Mouse (Mus musculus): ENCODE results near the gene Phlpp1. TPM values are rescaled to one million over a fixed set of nuclear protein-coding genes. Genes with fewer than 3 reads are reported as not detected.

Phlpp1 gene
- total and polyA plus RNA-seq, 2 experiments from 2014 or later, result 3.9 to 15.2 TPM

- 92% methylated on average over 2 of the region's 2 CpGs for WGBS
- ATAC-seq (ENCODE audit: insufficient read depth, low read depth), result no peak
Measured at GRCm38 (mm10) chr1:106374274-106374673, 202.7 kb downstream of the Phlpp1 start.

GRCm38 (mm10) chr1:106374971-106375370, 203.4 kb downstream of the Phlpp1 start:
- TF ChIP-seq CTCF (IDR thresholded peaks at IDR 0.05; ENCODE audit: low read depth) (no peak), EP300 (IDR thresholded peaks at IDR 0.05; ENCODE audit: low read depth) (no peak)
- 64% methylated on average over 4 of the region's 4 CpGs for WGBS
- ATAC-seq (ENCODE audit: insufficient read depth, low read depth) (no peak), DNase-seq (ENCODE audit: low spot score) (no peak)
- no peaks in the 10 kb centered on the region for H3K27me3 ChIP-seq (ENCODE audit: control insufficient read depth, insufficient read depth, low read length)
- H3K4me2 ChIP-seq (ENCODE audit: low read depth, low read length), result no peak overlapping the region
- H3K4me3 ChIP-seq (ENCODE audit: low read depth, low read length), result no peak overlapping the region
- peaks cover 15% of the 10 kb centered on the region for H3K36me3 ChIP-seq (replicated peaks; ENCODE audit: control insufficient read depth, insufficient read depth, low read length)
- no peaks in the 10 kb centered on the region for H3K4me1 ChIP-seq (ENCODE audit: control insufficient read depth, insufficient read depth)
- H3K9me3 ChIP-seq (replicated peaks; ENCODE audit: control insufficient read depth, low read length), result no peaks in the 10 kb centered on the region
- no peak overlapping the region for H3K27ac ChIP-seq (ENCODE audit: low read depth)
- no peak overlapping the region for H3K9ac ChIP-seq (replicated peaks; ENCODE audit: low read depth, low read length)

More at GRCm38 (mm10) chr1:106374274-106374673, 202.7 kb downstream of the Phlpp1 start:
- Histone ChIP-seq H3K36me3 (replicated peaks; ENCODE audit: control insufficient read depth, insufficient read depth, low read length) (peaks cover 18% of the 10 kb centered on the region), H3K9ac (replicated peaks; ENCODE audit: low read depth, low read length) (no peak overlapping the region), H3K9me3 (replicated peaks; ENCODE audit: control insufficient read depth, low read length) (no peaks in the 10 kb centered on the region), H3K27me3 (ENCODE audit: control insufficient read depth, insufficient read depth, low read length) (no peaks in the 10 kb centered on the region), H3K4me1 (ENCODE audit: control insufficient read depth, insufficient read depth) (no peaks in the 10 kb centered on the region), H3K4me2 (ENCODE audit: low read depth, low read length) (no peak overlapping the region), H3K4me3 (ENCODE audit: low read depth, low read length) (no peak overlapping the region), H3K27ac (ENCODE audit: low read depth) (no peak overlapping the region)
- no peak for DNase-seq (ENCODE audit: low spot score)
- TF ChIP-seq CTCF (IDR thresholded peaks at IDR 0.05; ENCODE audit: low read depth), result peak; percentile 38
- no peak for TF ChIP-seq EP300 (IDR thresholded peaks at IDR 0.05; ENCODE audit: low read depth)

- H3K27ac ChIP-seq (ENCODE audit: low read depth), result no peak overlapping the region
- 77% methylated on average over 3 of the region's 3 CpGs for WGBS
- H3K36me3 ChIP-seq (replicated peaks; ENCODE audit: control insufficient read depth, insufficient read depth, low read length), result peaks cover 18% of the 10 kb centered on the region
- TF ChIP-seq EP300 (IDR thresholded peaks at IDR 0.05; ENCODE audit: low read depth) (no peak), CTCF (IDR thresholded peaks at IDR 0.05; ENCODE audit: low read depth) (no peak)
- no peak overlapping the region for H3K4me2 ChIP-seq (ENCODE audit: low read depth, low read length)
- no peaks in the 10 kb centered on the region for H3K27me3 ChIP-seq (ENCODE audit: control insufficient read depth, insufficient read depth, low read length)
- no peaks in the 10 kb centered on the region for H3K4me1 ChIP-seq (ENCODE audit: control insufficient read depth, insufficient read depth)
- H3K4me3 ChIP-seq (ENCODE audit: low read depth, low read length), result no peak overlapping the region
- no peaks in the 10 kb centered on the region for H3K9me3 ChIP-seq (replicated peaks; ENCODE audit: control insufficient read depth, low read length)
- ATAC-seq (ENCODE audit: insufficient read depth, low read depth) (no peak), DNase-seq (ENCODE audit: low spot score) (no peak)
- H3K9ac ChIP-seq (replicated peaks; ENCODE audit: low read depth, low read length), result no peak overlapping the region
Measured at GRCm38 (mm10) chr1:106376003-106376402, 204.5 kb downstream of the Phlpp1 start.

- DNase-seq (ENCODE audit: low spot score), result no peak
- 44% methylated on average over 1 of the region's 1 CpGs for WGBS
- TF ChIP-seq EP300 (IDR thresholded peaks at IDR 0.05; ENCODE audit: low read depth), result no peak
- no peak for TF ChIP-seq CTCF (IDR thresholded peaks at IDR 0.05; ENCODE audit: low read depth)
- no peak overlapping the region for H3K27ac ChIP-seq (ENCODE audit: low read depth)
- no peaks in the 10 kb centered on the region for H3K27me3 ChIP-seq (ENCODE audit: control insufficient read depth, insufficient read depth, low read length)
- no peak overlapping the region for H3K9ac ChIP-seq (replicated peaks; ENCODE audit: low read depth, low read length)
- H3K36me3 ChIP-seq (replicated peaks; ENCODE audit: control insufficient read depth, insufficient read depth, low read length), result peaks cover 18% of the 10 kb centered on the region
- H3K4me1 ChIP-seq (ENCODE audit: control insufficient read depth, insufficient read depth), result no peaks in the 10 kb centered on the region
- no peaks in the 10 kb centered on the region for H3K9me3 ChIP-seq (replicated peaks; ENCODE audit: control insufficient read depth, low read length)
- H3K4me3 ChIP-seq (ENCODE audit: low read depth, low read length), result no peak overlapping the region
- no peak for ATAC-seq (ENCODE audit: insufficient read depth, low read depth)
- no peak overlapping the region for H3K4me2 ChIP-seq (ENCODE audit: low read depth, low read length)
Measured at GRCm38 (mm10) chr1:106380465-106380864, 208.9 kb downstream of the Phlpp1 start.

GRCm38 (mm10) chr1:106386542-106386941, 215.0 kb downstream of the Phlpp1 start:
- H3K9ac ChIP-seq (replicated peaks; ENCODE audit: low read depth, low read length), result no peak overlapping the region
- DNase-seq (ENCODE audit: low spot score) (no peak), ATAC-seq (ENCODE audit: insufficient read depth, low read depth) (no peak)
- H3K4me2 ChIP-seq (ENCODE audit: low read depth, low read length), result no peak overlapping the region
- 0 out of 2 replicates have a peak, but pooled peaks cover 5% of the 10 kb centered on the region for H3K4me1 ChIP-seq (ENCODE audit: control insufficient read depth, insufficient read depth)
- H3K27me3 ChIP-seq (ENCODE audit: control insufficient read depth, insufficient read depth, low read length), result no peaks in the 10 kb centered on the region
- WGBS, result 70% methylated on average over 5 of the region's 5 CpGs
- peaks cover 20% of the 10 kb centered on the region for H3K36me3 ChIP-seq (replicated peaks; ENCODE audit: control insufficient read depth, insufficient read depth, low read length)
- H3K9me3 ChIP-seq (replicated peaks; ENCODE audit: control insufficient read depth, low read length), result no peaks in the 10 kb centered on the region
- H3K4me3 ChIP-seq (ENCODE audit: low read depth, low read length), result no peak overlapping the region
- no peak overlapping the region for H3K27ac ChIP-seq (ENCODE audit: low read depth)
- TF ChIP-seq EP300 (IDR thresholded peaks at IDR 0.05; ENCODE audit: low read depth), result no peak
- no peak for TF ChIP-seq CTCF (IDR thresholded peaks at IDR 0.05; ENCODE audit: low read depth)

GRCm38 (mm10) chr1:106387264-106387663, 215.7 kb downstream of the Phlpp1 start:
- no peaks in the 10 kb centered on the region for H3K27me3 ChIP-seq (ENCODE audit: control insufficient read depth, insufficient read depth, low read length)
- DNase-seq (ENCODE audit: low spot score), result no peak
- no peak overlapping the region for H3K27ac ChIP-seq (ENCODE audit: low read depth)
- 0 out of 2 replicates have a peak, but pooled peaks cover 5% of the 10 kb centered on the region for H3K4me1 ChIP-seq (ENCODE audit: control insufficient read depth, insufficient read depth)
- H3K9ac ChIP-seq (replicated peaks; ENCODE audit: low read depth, low read length), result no peak overlapping the region
- no peaks in the 10 kb centered on the region for H3K9me3 ChIP-seq (replicated peaks; ENCODE audit: control insufficient read depth, low read length)
- no peak overlapping the region for H3K4me3 ChIP-seq (ENCODE audit: low read depth, low read length)
- no peak overlapping the region for H3K4me2 ChIP-seq (ENCODE audit: low read depth, low read length)
- TF ChIP-seq CTCF (IDR thresholded peaks at IDR 0.05; ENCODE audit: low read depth) (no peak), EP300 (IDR thresholded peaks at IDR 0.05; ENCODE audit: low read depth) (no peak)
- 49% methylated on average over 4 of the region's 4 CpGs for WGBS
- peaks cover 27% of the 10 kb centered on the region for H3K36me3 ChIP-seq (replicated peaks; ENCODE audit: control insufficient read depth, insufficient read depth, low read length)
- ATAC-seq (ENCODE audit: insufficient read depth, low read depth), result no peak
